Mouse (Mus musculus): ENCODE measurements at regions not wholly inside any gene's neighbourhood (a gene's known extent, or its start where the extent isn't known, plus 50 kb on each side); places are given as distances from the start of the nearest gene placed in this dataset.

DNA sequence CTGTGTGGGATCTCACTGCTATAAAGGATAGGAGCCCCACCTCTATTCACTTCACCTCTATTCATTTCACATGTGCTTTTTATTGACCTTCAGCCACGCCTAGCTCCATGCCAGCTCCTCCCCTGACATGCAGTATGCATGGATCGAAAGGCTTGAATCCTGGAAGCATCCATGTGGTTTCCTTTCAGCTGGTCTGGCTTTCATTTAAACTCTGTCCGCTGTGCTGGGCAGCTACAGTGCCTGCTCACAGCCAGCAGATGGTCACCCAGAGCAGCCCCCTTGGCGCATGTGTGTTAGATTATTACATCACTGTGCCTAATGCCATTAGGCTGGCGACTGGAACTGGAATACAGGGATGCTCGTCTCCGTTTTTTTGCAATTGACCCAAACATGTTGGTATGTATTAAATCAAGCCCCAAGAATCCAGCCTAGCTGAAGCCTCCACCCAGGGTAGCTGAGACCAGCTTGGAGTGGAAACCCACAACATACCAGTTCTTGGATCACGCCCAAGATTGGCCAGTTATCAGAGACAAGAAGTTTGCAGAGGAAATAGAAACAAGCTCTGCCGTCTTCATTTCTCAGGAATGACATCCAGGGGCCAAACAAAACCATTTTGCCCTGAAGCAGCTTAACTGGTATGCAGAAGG lies 113.2 kb downstream of the Inhbb start:
- peak; percentile 40 to 56 for DNase-seq

DNA sequence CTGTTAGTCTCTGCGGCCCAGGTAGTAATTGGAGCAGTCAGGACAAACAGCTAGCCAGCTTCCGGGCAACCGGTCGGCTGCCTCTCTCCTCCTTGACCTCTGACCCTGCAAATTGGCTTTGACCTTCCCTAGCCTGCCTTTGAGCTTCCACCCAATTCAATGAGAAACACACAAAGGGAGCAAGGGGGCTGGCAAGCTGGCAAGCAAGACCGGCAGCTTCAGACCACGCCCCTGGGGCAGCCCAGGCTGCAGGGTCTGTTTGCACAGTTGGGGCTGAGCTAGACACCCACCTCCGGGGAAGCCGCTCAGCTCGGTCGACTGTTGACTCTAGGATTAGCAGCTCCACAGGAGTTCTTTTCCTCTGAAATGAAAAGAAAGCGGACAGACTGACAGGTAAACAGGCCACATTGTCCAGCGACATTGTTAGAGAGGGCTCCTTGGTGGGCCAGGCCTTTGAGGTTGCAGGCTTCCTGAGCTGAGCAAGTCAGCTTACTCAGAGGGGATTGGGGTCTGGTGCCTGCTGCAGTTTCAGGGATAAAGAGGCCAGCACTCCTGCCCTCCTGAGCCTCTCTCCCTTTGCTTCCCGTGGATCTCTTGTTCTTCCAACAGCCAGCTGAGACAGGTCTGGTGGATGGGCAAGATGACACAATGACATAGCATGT lies 116.6 kb downstream of the Inhbb start:
- DNase-seq: no peak

DNA sequence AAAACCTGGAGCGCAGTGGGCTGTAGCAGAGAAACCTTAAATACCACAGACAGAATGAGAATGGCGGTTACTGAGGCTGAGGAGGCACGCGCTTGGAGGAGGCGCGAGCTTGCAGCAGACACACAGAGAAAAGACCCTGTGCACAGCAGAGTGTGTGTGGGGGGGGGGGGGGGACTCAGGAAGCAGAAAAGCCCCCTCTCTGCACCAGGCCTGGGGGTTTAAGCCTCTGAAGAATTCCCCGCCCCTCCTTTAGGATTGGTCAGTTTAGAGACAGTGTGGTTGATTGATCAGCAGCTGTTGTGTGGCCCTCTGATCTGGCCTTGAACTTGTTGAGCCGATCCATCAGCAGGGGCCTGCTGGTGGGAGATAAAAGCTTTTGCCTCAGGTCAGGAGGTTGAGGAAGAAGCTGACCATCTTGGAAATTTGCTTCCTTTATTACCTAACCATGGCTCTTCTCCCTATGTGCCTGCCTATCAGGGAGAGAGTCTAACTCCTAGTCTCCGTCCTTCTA lies 117.5 kb downstream of the Inhbb start:
- DNase-seq: no peak

DNA sequence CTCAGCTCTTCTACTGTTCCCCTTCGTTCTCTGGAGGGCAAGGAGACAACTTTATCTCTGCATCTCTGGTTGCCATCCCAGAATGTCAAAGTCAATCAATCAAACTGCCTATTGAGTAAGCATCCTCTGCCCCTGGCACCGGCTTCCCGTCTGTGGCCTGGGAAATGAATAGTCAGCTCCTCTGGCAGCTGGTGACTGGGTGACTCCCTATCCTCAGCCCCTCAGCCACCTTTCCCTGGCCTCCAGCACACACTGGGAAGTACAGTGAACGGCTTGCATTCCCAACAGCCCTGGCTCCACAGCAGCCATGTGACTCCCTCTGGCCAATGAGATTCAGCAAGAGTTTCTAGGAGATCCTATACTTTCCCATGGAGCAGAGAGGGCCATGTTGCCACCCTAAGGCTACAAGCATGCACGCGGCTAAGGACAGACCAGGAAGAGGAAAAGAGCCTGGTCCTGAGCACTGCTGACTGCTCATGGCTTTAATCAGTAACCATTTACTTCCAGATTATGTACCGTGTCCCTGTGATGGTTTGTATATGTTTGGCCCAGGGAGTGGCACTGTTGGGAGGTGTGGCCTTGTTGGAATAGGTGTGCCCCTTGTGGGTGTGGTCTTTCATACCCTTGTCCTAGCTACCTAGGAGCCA lies 119.6 kb downstream of the Inhbb start:
- no peak for DNase-seq

DNA sequence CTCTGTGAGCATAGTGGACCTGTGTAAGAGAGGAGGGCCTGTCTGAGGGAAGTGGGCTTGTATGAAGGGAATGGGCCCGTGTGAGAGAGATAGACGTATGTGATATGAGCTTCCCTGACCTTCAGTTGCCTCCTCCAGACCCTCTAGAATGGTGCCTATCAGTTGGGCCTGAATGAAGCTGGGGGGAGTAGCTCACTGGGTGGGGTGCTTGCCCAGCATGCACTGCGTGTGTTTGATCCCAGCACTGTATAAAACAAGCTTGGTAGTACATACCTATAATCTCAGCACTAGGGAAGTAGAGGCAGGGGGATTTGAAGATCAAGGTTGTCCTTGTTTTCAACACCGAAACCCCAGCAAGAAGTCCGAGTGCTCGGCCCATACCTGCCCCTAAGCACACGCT lies 120.1 kb downstream of the Inhbb start:
- DNase-seq: no peak

DNA sequence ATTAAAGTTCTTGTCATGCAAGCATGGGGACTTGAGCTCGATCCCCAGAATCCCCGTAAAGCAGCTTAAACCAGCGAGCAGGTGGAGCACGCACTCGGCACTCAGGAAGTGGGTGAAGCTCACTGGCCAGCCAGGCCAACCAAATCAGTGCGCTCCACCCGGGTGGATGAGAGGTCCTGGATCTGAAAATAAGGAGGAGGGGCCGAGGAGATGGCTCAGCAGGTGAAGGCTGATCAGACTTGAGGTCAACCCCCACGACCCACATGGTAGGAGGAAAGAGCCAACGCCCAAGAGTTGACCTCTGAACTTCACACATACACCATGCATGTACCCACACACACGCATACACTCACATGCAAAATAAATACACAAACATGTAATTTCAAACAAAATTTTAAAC lies 120.8 kb downstream of the Inhbb start:
- no peak for DNase-seq

DNA sequence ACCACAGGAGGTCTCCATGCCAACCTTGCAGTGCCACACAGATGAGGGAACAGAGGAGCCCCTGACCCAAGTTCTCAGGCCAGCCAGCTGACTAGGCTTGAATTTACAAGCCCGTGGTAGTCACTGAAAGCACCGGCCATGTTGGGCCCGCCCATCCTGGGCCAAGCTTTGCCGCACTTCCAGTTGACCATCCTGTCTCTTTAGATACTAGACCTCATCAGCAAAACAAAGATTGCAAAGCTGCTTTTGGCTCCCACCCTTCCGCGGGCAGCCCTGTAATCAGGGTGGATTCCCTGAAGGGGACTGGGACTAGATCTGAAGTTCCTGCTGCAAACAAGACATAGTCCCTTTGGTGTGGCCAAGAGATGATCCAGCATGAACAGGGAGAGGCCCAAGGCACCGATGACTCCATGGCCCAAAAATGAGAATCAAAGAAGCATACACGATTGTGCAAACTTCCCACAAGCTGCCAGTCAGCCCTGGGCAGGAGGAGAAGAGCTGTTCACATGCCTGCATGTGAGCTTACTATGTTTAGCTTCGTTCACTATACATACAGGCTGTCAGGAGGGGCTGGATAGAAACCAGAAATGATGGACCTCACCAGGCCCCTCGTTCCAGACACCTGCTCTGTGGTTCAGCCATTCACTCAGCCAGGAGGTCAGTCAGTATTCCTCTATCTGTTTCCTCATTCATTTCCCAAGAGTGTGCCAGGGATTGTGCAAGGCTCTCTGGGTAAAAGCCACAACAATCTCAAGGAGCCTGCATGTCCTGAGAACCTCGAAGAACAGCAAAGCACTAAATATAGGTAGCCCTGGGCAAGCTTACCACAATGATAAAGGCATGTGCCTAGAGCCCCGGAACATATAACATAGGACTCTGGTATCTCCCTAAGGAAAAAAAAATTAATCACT lies 122.0 kb downstream of the Inhbb start:
- peak; percentile 65 for DNase-seq

DNA sequence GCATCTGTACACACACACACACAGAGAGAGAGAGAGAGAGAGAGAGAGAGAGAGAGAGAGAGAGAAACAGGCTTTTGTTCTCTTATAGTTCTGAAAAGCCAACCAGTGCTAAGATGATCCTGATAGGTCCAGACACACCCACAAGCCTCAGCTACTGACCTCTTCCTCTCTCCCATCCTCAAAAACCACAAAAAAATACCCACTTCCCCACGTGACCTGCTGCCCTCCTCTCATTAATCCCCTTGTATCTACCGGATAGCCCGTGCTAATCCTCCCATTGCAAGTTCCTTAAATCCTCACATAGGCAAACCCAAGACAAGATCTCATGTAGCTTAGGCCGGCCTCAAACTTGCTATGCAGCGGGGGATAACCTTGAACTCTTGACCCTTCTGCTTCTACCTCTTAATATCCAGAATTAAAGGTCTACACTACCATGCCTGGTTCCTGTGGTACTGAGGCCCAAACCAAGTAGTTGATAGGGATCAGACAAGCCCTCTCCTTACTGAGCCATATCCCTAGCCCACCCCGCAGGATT lies 123.3 kb downstream of the Inhbb start:
- DNase-seq: no peak

DNA sequence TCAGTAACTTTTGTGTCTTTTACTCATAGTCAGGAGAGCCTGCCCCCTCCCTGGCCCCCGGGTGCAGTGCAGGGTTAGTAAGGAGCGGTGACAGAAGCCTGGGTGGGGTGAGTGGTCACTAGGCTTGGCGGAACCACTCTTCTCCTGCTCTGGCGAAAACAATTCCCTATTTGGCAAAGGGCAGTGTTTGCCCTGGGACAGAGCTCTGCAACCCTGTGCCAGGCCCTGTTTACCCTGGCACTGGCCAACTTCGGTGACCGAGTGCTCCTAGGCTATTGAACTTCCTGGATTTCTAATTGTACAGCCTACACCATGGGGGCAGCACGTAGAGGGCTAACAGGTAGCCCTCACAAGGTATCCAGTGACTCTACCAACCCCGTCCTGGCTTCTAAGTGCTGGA lies 126.9 kb downstream of the Inhbb start:
- DNase-seq: peak; percentile 46 to 71

DNA sequence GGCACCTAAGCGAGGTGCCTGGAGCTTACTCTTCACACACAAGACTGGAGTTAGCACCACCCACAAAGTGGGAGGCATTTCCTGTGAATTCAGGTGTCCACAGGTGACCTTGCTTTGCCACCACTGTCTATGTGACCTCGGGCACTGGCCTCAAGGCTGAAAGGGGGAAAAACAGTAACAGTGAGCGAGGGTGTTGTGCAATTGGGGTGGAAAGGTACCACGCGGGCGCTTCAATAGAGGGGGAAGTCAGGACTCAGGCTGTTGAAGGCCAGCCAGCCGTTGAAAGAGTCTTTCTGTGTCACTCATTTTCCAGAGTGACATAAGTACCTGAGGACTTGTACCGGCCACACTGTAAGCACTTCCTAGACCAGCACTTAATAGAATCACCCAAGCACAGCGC lies 128.2 kb downstream of the Inhbb start:
- no peak for DNase-seq

DNA sequence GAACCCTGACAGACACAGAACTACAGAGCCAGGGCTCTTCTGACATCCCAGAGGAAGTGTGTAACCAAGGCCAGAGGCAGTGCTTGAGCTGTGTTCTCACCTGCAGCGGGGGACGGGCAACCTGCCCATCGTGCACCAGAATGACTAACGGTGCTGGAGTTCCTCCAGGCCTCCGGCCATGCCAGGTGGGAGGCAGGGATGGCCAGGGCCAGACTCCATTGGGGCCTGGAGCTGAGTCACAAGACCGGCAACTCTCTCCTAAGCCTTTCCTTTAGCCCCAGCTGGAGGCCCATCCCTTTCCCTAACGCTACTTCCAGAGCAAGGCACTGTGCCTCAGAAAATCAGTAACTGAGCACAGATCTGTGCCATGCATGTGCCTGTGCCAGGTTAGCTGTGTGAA lies 129.8 kb downstream of the Inhbb start:
- DNase-seq: peak; percentile 80 to 84

DNA sequence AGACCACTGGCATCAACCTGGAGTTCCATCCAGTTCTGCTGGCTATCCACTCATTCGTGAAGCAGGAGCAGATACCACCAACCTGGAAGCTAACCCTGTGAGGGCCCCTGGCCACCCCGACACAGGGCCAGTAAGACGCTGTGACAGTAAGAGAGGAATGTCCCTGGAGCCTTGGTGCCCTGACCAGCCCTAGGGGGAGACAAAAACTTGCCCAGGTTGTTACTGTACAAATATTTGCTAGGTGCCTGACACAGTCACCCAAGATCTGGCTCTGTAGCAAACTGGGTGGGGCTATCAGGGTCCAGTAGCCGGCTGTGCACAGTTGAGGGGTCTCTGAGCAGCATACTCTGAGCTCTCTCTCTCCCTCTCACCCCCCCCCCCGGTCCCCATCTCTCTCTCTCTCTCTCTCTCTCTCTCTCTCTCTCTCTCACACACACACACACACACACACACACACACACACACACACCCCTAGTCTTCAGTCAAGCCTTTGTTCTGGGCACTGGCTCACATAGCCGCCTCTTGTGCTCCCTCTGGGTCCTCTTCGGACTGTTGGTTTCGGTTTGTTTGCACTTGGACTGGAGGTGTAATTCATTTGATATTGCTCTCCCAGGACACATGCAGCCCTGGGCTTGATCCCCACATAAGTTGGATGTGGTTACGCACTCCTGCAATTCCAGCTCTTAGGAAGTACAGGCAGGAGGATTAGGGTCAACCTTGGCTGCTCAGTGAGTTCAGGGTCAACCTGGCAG lies 131.7 kb downstream of the Inhbb start:
- DNase-seq: no peak

DNA sequence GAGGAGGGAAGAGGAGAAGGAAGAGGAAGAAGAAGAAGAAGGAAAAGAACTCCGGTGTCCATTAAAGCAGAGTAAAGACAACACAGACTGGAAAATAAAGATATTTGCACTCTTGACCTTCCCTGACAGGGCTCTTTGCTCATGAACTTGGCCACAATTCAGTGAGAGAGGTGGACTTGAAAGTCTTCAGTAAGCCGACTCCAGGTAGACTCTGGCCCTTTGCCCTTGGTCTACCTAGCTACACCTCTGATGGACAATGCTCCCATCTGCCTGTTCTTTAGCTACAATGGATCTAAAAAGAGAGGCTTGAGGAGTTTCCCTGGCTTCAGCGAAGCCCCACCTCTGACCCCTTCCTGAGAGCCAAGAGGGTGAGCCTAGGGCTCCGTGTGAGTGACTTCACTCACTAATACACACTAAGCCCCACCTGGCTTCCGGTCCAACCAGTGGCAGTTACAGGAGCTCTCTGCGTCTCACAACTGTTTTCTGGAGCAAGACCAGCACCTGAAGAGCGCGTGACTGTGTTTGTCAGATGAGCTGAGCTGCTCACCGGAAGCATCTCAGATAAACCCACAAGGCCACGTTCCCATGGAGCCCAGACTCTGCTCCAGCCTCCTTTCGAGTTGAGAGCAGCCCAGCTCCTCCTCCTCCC lies 132.4 kb downstream of the Inhbb start:
- DNase-seq: no peak

DNA sequence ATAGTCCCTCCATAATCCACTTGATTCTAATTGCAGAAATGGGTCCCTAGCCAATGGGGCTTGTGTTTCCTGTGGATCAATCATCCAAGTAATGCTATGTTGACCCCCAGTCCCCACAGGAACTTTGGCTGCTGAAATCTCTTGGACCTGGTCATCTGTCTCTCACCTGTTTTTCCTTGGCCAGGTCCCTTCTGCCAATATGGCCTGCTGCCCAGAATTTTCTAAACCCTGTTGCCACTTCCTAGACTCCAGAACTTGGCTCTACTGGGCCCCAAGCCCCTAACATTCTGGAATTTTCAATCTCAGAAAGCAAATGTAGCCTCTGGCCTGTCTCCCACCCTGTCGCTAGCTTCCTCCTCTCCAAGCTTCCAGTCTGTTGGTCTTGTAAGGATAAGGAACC lies 139.6 kb downstream of the Inhbb start:
- DNase-seq: no peak

DNA sequence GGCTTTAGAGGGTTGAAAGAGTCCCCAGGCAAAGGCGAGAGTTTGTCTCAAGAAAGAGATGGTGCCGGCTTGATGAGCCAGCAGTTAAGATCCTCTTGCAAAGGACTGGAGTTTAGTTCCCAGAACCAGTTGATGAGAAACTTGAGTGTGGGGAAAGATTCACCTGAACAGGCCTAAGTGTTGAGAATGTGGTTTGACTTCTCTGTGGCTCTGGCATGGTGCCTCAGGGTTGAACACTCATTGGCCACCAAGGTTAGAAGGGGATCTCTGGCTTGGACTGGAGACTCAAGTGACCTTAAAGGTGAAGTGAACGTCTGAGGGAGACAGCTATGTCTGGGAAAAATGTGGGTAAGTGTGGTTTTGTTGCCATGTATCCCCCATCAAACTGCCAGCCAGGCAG lies 142.8 kb downstream of the Inhbb start:
- DNase-seq: no peak

DNA sequence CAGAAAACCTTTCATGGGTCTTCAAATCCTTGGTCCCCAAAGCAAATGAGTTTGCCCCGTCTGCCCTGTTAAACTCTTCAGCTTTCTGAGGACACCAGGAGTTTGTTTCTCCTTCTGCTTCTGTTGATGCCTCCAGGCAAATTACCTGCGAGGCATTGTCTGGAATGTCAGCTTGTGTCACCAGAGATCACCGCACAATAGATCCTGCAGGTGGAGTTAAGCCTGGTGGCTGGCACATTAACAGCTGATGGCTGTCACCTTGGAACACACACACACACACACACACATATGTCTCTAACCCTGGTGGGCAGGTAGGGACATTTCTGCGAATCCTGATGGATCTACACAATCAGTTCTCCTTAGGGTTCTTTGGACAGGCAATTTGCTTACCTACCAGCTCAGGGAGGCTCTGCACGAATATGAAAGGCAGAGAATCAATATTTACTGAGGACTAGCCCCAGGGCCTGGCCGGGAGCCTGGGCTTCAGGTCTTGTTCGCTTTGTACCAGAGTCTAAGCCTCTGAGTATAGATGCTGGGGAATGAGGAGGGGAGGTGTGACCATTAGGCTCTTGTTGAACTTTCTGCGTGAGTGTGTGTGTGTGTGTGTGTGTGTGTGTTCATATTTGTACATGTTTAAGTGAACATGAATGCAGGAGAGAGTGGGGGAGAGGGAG lies 143.4 kb downstream of the Inhbb start:
- DNase-seq: no peak

DNA sequence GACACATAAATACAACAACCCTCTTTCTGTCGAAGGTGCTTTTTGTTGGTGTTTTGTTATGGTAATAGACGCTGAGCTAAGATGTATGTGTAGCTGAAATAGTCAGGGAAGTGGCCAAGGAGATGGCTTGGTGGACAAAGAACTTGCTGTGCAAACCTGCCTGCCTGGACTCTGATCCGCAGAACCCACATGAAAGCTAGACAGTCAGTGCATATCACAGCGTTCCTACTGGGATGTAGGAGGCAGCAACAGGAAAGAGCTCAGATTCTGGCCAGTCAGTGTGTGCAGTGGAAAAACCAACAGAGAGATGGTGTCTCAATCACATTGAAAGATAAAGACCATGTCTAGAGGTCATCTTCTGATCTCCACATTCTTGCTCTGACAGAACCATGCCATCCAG lies 144.1 kb downstream of the Inhbb start:
- DNase-seq: no peak

DNA sequence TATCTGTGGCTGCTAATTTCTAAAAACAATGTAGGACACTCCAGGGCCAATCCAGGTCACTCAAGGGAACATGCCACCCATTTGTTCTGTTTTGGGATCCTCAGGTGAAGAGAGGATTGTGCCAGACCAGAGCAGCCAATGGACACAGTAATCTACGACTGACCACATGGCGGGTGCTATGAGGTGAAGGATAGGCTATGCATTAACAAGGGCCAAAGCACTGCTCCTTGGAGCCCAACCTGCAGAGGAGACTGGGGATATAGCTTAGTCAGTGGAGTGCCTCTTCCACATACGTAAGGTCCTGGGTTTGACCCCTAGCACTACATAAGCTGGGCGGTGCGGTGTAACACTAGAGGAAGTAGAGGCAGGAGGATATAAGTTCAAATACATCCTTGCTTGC lies 156.0 kb downstream of the Inhbb start:
- no peak for DNase-seq

DNA sequence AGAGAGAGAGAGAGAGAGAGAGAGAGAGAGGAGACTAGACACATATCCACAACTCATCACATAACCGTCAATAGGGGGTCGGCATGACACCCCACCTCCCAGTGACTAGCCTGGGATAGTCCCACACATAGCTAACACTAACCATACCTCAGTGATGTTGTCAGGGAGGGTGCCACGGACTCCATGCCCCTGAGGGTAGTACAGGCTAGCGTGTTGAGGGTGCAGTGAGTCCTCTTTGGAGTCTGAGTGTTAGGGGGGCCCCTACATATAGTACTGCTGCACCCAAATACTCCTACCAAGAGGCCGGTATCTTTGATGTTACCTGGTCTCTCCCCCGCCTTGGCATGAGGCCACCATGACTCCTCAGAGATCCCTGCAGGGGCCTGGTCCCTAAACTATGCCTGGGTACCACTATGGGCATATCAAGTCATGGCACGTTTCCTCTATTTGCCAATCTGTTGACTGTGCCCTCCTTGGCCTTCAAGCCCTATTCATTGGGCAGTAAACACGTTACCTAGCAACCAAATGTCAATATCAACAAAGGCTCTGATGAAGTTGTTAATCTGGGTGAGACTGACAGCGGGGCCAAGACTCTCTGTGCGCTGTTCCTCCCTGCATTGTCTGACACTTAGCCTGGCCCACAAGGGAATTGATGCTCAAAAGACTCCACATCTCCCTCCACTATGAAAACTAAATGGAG lies 156.7 kb downstream of the Inhbb start:
- DNase-seq: no peak

DNA sequence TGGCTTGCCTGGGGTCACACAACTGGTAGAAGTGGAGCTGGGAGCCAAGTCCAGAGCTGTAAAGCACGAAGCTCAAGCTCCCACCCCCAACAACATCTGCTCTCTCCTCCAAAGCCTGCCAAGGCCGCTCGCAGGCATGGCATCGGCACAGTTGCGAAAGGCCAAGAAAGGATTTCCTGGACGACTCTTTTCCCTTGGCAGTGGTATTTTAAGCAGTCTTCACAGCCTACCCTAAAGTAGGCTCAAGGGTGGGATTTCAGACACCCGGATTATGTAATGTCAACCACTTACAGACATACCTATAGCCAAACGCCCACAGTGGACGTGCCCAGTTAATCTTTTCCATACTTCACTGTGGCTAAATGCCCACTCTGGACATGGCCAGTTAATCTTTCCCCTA lies 162.6 kb downstream of the Inhbb start:
- DNase-seq: peak in 1 of 2 experiments; percentile 19
